Mouse (Mus musculus): ENCODE measurements around the gene Epha3.

GRCm38 (mm10) chr16:63772566-63772965 lies 91.4 kb downstream of the Epha3 start:
- no peak for TF ChIP-seq CHD2 (IDR thresholded peaks at IDR 0.05; ENCODE audit: low read depth, low read length)
- no peak for TF ChIP-seq HCFC1 (IDR thresholded peaks at IDR 0.05; ENCODE audit: borderline replicate concordance, insufficient read depth, low read length)

Measured in ES-E14 (cell line).